Mouse (Mus musculus): Measurements from ENCODE around the gene L3mbtl3.

GRCm38 (mm10) chr10:26358798-26359197, 17.0 kb downstream of the L3mbtl3 start:
- TF ChIP-seq POLR2A (IDR thresholded peaks at IDR 0.05; ENCODE audit: borderline replicate concordance, low read depth, low read length) (no peak), CTCF (IDR thresholded peaks at IDR 0.05; ENCODE audit: low read depth, low read length) (no peak)
